Mouse (Mus musculus): ENCODE measurements around the gene Crk. TPM values are rescaled to one million over a fixed set of nuclear protein-coding genes. Genes with fewer than 3 reads are reported as not detected.

Crk gene
- total and polyA plus RNA-seq, 2 experiments: 47.7 to 50.5 TPM

DNA sequence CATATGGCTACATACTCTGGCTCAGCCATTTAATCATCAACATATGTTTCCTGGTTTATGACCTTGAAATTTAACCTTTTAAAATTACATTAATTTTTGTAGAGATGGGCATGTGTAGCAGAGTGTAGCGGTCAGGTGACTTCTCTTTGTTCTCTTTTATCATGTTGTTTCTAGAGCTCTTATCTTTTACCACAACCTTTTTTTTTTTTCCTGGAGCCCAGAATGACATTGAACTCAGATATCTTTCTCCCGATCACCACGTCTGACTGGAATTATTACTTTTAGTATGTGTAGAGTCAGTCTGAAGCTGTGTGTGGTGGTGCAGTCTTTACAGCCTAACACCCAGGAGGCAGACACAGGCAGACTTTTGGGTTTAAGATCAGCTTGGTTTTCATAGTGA lies 62.6 kb downstream of the Crk start:
- TF ChIP-seq CTCF (IDR thresholded peaks at IDR 0.05; ENCODE audit: low read depth, low read length) (no peak), POLR2A (IDR thresholded peaks at IDR 0.05; ENCODE audit: extremely low read depth, insufficient read depth, low read length) (no peak)
- Histone ChIP-seq H3K4me1 (ENCODE audit: control insufficient read depth, insufficient read depth, low read length) (peaks cover 50% of the 10 kb centered on the region), H3K36me3 (ENCODE audit: control insufficient read depth, insufficient read depth, low read length) (no peaks in the 10 kb centered on the region; the same call in 1 of the 2 replicates)

DNA sequence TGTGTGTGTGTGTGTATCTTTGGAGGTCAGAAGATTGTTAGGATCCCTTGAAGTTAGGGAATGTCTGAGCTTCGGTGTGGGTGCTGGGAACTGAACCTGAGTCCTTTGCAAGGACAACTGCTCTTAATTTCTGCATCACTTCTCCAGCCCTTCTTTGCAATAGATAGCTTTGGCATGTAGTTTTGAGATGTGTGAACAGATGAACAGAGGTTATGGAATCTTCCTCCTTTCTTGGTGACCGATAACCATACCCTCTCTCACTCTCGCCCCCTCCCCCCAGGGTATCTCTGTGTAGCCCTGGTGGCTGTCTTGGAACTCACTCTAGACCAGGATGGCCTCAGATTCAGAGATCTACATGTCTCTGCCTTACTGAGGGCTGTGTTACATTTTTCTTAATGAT lies 65.7 kb downstream of the Crk start:
- Histone ChIP-seq H3K4me1 (ENCODE audit: control insufficient read depth, insufficient read depth, low read length) (peaks cover 42% of the 10 kb centered on the region), H3K79me2 (ENCODE audit: control insufficient read depth, insufficient read depth, low read length) (peaks cover 53% of the 10 kb centered on the region), H3K27me3 (ENCODE audit: control insufficient read depth, insufficient read depth, low read length) (no peaks in the 10 kb centered on the region), H3K4me3 (ENCODE audit: insufficient read depth, low read depth, low read length) (no peak overlapping the region), H3K27ac (replicated peaks; ENCODE audit: insufficient read depth, low read depth, low read length) (no peak overlapping the region), H3K9ac (ENCODE audit: low read depth, low read length) (no peak overlapping the region), H3K36me3 (ENCODE audit: control insufficient read depth, insufficient read depth, low read length) (no peaks in the 10 kb centered on the region)
- DNase-seq (ENCODE audit: extremely low read depth, low read depth, low spot score): no peak
- WGBS: 88% methylated on average over 3 of the region's 3 CpGs
- TF ChIP-seq POLR2A (IDR thresholded peaks at IDR 0.05; ENCODE audit: extremely low read depth, insufficient read depth, low read length): no peak

More for the DNA sequence above, 62.6 kb downstream of the Crk start:
- H3K27me3 ChIP-seq (ENCODE audit: control insufficient read depth, insufficient read depth, low read length): no peaks in the 10 kb centered on the region
- peaks cover 56% of the 10 kb centered on the region for H3K79me2 ChIP-seq (ENCODE audit: control insufficient read depth, insufficient read depth, low read length)
- no peak overlapping the region for H3K27ac ChIP-seq (replicated peaks; ENCODE audit: insufficient read depth, low read depth, low read length)
- WGBS: 27% methylated on average over 3 of the region's 3 CpGs
- DNase-seq (ENCODE audit: extremely low read depth, low read depth, low spot score): no peak
- H3K9ac ChIP-seq (ENCODE audit: low read depth, low read length): no peak overlapping the region
- H3K4me3 ChIP-seq (ENCODE audit: insufficient read depth, low read depth, low read length): no peak overlapping the region

DNA sequence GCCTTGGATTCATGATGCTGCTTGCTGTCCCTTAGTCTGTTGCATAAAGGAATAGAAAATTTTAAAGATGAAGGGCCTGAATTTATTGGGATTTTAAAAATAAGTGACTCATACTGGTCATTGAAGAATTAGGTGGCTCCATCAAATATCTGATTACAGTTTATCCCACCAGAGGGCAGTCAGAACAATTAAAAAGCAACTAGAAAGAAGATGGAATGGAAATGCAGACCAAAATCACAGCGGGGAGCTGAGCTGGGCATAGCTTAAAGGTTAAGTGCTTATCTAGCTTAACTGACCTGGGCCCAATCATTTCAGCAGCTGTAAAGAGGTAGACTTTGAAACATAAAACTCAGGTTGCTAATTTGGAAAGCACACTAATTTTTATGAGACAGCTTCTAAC lies 71.5 kb downstream of the Crk start:
- H3K4me3 ChIP-seq (ENCODE audit: insufficient read depth, low read depth, low read length): no peak overlapping the region
- DNase-seq (ENCODE audit: extremely low read depth, low read depth, low spot score): no peak
- peaks cover 10% of the 10 kb centered on the region for H3K36me3 ChIP-seq (ENCODE audit: control insufficient read depth, insufficient read depth, low read length)
- no peak overlapping the region for H3K27ac ChIP-seq (replicated peaks; ENCODE audit: insufficient read depth, low read depth, low read length)
- peaks cover 41% of the 10 kb centered on the region for H3K79me2 ChIP-seq (ENCODE audit: control insufficient read depth, insufficient read depth, low read length)
- no peak for TF ChIP-seq POLR2A (IDR thresholded peaks at IDR 0.05; ENCODE audit: extremely low read depth, insufficient read depth, low read length)
- TF ChIP-seq CTCF (IDR thresholded peaks at IDR 0.05; ENCODE audit: low read depth, low read length): no peak
- WGBS: 9% methylated on average over 1 of the region's 1 CpGs
- peaks cover 20% of the 10 kb centered on the region for H3K4me1 ChIP-seq (ENCODE audit: control insufficient read depth, insufficient read depth, low read length)
- no peaks in the 10 kb centered on the region for H3K27me3 ChIP-seq (ENCODE audit: control insufficient read depth, insufficient read depth, low read length)
- no peak overlapping the region for H3K9ac ChIP-seq (ENCODE audit: low read depth, low read length)

DNA sequence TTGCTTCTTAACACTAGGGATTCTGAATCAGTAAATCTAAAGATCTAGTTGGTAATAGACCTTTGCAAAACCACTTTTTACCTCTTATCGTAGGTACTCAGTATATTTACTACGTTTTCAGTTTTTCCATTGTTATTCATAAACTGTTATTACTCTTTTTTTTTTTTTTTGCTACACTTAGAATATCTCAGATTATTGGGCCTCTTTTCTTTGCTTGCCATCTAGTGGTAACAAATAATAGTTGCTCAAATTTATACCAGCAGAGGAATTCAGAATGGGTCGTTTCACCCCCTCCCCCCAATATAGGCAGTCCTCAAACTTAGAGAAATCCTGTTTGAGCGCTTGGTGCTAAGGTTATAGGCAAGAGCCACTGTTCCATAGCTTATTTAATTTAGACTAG lies 72.0 kb downstream of the Crk start:
- Histone ChIP-seq H3K9ac (ENCODE audit: low read depth, low read length) (no peak overlapping the region), H3K36me3 (ENCODE audit: control insufficient read depth, insufficient read depth, low read length) (peaks cover 15% of the 10 kb centered on the region), H3K4me3 (ENCODE audit: insufficient read depth, low read depth, low read length) (no peak overlapping the region), H3K27me3 (ENCODE audit: control insufficient read depth, insufficient read depth, low read length) (no peaks in the 10 kb centered on the region), H3K4me1 (ENCODE audit: control insufficient read depth, insufficient read depth, low read length) (peaks cover 17% of the 10 kb centered on the region), H3K79me2 (ENCODE audit: control insufficient read depth, insufficient read depth, low read length) (peaks cover 41% of the 10 kb centered on the region), H3K27ac (replicated peaks; ENCODE audit: insufficient read depth, low read depth, low read length) (no peak overlapping the region)
- no peak for TF ChIP-seq CTCF (IDR thresholded peaks at IDR 0.05; ENCODE audit: low read depth, low read length)
- no peak for TF ChIP-seq POLR2A (IDR thresholded peaks at IDR 0.05; ENCODE audit: extremely low read depth, insufficient read depth, low read length)
- 57% methylated on average over 4 of the region's 4 CpGs for WGBS
- DNase-seq (ENCODE audit: extremely low read depth, low read depth, low spot score): no peak

Other genes with a start within 250 kb of the Crk start
- gene Serpinf2, start 239.7 kb upstream of the Crk start, total RNA-seq (2014; rRNA removed): 687 and 824 TPM in 2 replicates
- 1,567 and 1,654 TPM in 2 replicates for gene Serpinf2, start 239.7 kb upstream of the Crk start, polyA plus RNA-seq (2012; rRNA removed)
- gene Wdr81, start 224.5 kb upstream of the Crk start, total RNA-seq (2014; rRNA removed): 14.4 and 30.4 TPM in 2 replicates
- 20.3 and 21.5 TPM in 2 replicates for gene Wdr81, start 224.5 kb upstream of the Crk start, polyA plus RNA-seq (2012; rRNA removed)
- gene Tlcd2, start 217.5 kb upstream of the Crk start, total RNA-seq (2014; rRNA removed): 121 and 238 TPM in 2 replicates
- gene Tlcd2, start 217.5 kb upstream of the Crk start, polyA plus RNA-seq (2012; rRNA removed): 237 and 265 TPM in 2 replicates
- gene Prpf8, start 192.4 kb upstream of the Crk start, total RNA-seq (2014; rRNA removed): 72.8 and 102 TPM in 2 replicates
- 59.4 and 63.3 TPM in 2 replicates for gene Prpf8, start 192.4 kb upstream of the Crk start, polyA plus RNA-seq (2012; rRNA removed)
- 23.0 and 27.9 TPM in 2 replicates for gene Rilp, start 169.2 kb upstream of the Crk start, total RNA-seq (2014; rRNA removed)
- 29.8 and 32.6 TPM in 2 replicates for gene Rilp, start 169.2 kb upstream of the Crk start, polyA plus RNA-seq (2012; rRNA removed)
- gene Scarf1, start 165.7 kb upstream of the Crk start, total RNA-seq (2014; rRNA removed): 5.8 and 7.5 TPM in 2 replicates
- gene Scarf1, start 165.7 kb upstream of the Crk start, polyA plus RNA-seq (2012; rRNA removed): 10.3 and 16.9 TPM in 2 replicates
- 4.1 and 8.9 TPM in 2 replicates for gene Slc43a2, start 147.6 kb upstream of the Crk start, total RNA-seq (2014; rRNA removed)
- 5.2 and 8.0 TPM in 2 replicates for gene Slc43a2, start 147.6 kb upstream of the Crk start, polyA plus RNA-seq (2012; rRNA removed)
- gene Pitpna, start 91.2 kb upstream of the Crk start, total RNA-seq (2014; rRNA removed): 19.7 and 21.0 TPM in 2 replicates
- 24.6 and 28.9 TPM in 2 replicates for gene Pitpna, start 91.2 kb upstream of the Crk start, polyA plus RNA-seq (2012; rRNA removed)
- gene Inpp5k, start 48.3 kb upstream of the Crk start, total RNA-seq (2014; rRNA removed): 12.3 and 13.4 TPM in 2 replicates
- gene Inpp5k, start 48.3 kb upstream of the Crk start, polyA plus RNA-seq (2012; rRNA removed): 12.2 and 17.2 TPM in 2 replicates
- gene Myo1c, start 28.8 kb upstream of the Crk start, total RNA-seq (2014; rRNA removed): 15.6 and 17.9 TPM in 2 replicates
- 17.0 and 21.5 TPM in 2 replicates for gene Myo1c, start 28.8 kb upstream of the Crk start, polyA plus RNA-seq (2012; rRNA removed)
- 74.6 and 87.7 TPM in 2 replicates for gene Ywhae, start 53.6 kb downstream of the Crk start, total RNA-seq (2014; rRNA removed)
- 90.7 and 96.7 TPM in 2 replicates for gene Ywhae, start 53.6 kb downstream of the Crk start, polyA plus RNA-seq (2012; rRNA removed)
- 0.09 and 0.13 TPM in 2 replicates for gene Doc2b, start 116.8 kb downstream of the Crk start, total RNA-seq (2014; rRNA removed)
- 0.05 and 0.07 TPM in 2 replicates for gene Doc2b, start 116.8 kb downstream of the Crk start, polyA plus RNA-seq (2012; rRNA removed)